Mouse (Mus musculus) right cerebral cortex, postnatal 4 days (tissue): ENCODE measurements at regions not wholly inside any gene's neighbourhood (a gene's known extent, or its start where the extent isn't known, plus 50 kb on each side); places are given as distances from the start of the nearest gene placed in this dataset.

Experiments
- DNase-seq: peaks from one replicate; pipeline ENCODE4 v3.0.0-alpha.2; 2022

DNA sequence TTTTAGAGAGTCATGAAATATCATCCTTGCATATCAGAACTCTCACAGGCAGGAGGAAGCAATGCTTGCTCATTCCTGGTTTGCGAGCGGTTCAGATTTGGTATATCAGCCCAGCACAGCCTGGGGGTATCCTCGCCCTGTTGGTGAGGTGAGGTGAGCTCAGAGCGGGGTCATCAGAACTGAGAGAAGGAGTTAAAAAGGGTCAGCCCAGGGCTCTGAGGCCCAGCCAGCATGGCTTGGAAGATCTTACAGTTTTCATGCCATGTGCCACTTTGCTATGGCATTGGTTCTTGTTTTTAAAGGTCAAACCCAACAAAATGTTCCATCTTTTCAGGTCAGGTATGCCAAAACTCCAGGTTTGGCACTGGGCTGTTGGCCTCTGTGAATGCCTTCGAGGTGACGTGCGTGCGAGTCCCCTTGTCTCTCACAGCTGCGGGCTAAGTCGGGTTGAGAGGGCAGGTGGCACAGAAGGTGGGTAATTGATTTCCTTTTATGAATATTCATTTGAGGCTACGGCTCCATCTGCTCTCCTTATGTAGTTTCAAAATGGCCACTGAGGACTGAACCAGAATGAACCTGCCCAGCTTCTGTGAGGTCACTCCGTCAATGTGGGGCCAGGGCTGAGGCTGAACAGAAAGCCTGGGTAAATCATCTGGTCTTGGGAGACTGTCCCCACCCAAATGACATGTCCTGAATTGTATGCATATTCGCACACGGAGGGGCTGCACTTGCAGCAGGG is 86.3 kb downstream of the Hhipl2 start:
- no peak for DNase-seq

- no peak for DNase-seq
Observed at GRCm38 (mm10) chr1:183507893-183508292, 89.9 kb downstream of the Hhipl2 start.

DNA sequence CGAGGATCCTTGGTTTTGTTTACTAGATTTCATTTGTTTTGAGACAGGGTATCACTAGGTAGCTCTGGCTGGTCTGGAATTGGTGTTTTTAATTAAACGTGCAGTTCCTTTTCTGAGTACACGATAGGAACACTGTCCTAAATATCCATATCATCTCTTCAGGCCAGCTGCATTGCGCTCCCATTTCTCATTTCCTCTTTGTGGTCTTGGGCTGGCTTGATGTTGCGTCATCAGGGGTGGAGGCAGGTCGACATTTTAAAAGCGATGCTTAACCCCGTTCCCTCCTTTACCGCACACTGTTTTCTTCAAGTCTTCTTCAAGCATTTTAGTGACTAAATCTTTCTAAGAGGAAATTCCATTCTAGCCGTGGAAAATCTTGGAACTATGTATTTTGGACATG is 92.7 kb downstream of the Hhipl2 start:
- no peak for DNase-seq

GRCm38 (mm10) chr1:183513876-183514275 is 95.9 kb downstream of the Hhipl2 start:
- no peak for DNase-seq

DNA sequence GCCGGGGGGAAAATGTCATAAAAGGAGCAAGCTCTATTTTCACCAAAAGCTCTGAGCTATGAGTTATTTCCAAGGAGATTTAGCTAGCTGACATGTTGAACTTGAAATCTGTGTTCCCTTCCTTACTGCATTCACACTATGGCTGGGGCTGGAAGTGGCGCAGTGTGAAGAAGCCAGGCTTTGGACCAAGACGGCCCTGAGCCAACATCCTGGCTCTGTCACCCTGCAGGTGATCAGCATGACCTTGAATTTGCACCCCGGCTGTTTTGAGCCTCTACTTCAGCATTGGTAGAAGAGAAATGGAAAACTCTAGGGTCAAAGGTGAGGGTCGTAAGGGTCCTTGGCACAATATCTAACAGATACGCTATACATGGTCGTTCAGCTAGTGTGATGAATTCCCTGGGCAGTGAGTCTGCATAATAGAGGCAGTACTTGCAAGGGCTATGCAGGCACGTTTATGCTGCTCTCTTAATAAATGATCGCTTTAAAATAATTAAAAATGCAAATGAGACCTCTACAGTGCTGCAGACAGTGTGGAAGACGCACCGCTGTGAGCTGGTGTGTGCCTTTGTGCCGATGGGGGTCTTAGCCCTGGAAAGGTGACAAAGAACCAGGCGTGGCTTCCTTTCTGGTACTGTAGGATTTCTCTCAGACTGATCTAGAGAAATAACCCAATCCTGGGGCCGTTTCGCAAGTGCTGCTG is 96.4 kb downstream of the Hhipl2 start:
- no peak for DNase-seq

DNA sequence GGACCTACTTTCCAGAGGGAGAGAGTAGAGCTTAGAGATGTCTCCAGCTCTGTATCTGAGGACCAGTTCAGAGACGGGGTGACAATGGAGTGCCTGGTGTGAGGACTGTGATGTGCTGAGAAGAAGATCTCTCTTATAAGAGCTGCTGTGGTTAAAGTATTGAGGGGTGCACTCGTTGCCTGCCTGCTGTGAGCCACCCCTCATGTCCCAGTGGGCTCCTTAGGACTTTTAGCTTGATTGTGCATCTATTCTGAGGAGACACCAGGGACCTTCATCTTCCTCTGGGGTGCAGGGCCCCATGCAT is 96.9 kb downstream of the Hhipl2 start:
- no peak for DNase-seq

DNA sequence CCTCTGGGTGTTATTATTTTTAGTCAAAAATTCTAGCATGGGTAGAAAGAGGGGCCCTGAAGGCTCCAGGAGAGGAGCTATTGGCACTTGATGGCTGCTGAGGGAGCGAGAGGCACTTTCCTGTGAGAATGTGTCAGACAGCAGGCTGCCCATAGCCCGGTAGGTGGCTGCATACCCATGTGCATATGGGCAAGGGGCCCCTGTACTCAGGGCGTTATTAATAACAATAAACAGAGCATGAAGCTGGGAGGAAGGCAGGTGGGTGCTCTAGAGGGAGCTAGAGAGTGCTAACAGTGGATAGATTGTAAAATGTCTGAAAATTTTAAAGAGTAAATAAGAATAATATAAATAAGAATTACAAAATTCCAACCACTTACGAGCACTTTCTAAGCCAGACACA is 98.2 kb downstream of the Hhipl2 start:
- no peak for DNase-seq

GRCm38 (mm10) chr1:183517236-183517635 is 99.2 kb downstream of the Hhipl2 start:
- no peak for DNase-seq

DNA sequence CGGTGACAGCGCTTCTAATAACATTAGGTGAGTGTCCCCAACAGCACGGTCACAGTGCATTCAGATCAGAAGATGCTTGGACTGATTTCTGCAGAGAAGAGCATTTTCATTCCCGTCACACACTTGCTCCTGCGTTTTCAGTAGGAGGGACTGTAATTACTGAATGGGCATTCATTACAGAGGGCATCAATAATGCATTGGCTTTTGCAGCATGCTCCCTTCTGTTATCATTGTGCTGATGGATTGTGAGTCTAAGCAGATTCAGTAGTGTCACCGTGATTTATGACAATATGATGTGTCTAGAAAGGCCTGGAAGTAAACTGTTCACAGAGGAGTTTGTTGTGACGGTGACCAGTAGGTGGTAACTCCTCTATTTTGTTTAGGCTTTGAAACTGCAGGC is 103.6 kb downstream of the Hhipl2 start:
- DNase-seq: no peak

DNA sequence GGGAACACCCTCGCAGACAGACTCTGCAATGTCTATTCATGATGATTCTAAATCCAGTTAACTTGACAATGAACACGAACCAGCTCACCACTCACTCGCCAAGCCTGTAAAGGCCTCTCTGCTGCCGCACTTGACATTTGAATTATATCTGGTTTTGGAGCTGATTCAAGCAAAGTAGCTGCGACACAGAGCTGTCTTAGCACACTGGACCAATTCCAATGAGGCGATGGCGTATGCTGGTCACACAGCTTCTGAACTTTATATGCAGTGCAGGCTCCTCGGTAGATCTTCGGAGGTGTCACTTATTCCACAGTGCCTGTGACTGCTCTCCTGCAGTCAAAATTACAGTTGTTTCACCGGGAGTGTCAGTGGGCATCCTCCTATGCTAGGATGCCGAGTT is 115.4 kb downstream of the Hhipl2 start:
- no peak for DNase-seq

GRCm38 (mm10) chr1:183548752-183549387 is 130.9 kb downstream of the Hhipl2 start:
- DNase-seq: no peak

GRCm38 (mm10) chr1:183552617-183553016 is 134.6 kb downstream of the Hhipl2 start:
- DNase-seq: no peak

GRCm38 (mm10) chr1:183553219-183553618 is 135.2 kb downstream of the Hhipl2 start:
- DNase-seq: no peak

GRCm38 (mm10) chr1:183562853-183563252 is 144.8 kb downstream of the Hhipl2 start:
- DNase-seq: no peak

DNA sequence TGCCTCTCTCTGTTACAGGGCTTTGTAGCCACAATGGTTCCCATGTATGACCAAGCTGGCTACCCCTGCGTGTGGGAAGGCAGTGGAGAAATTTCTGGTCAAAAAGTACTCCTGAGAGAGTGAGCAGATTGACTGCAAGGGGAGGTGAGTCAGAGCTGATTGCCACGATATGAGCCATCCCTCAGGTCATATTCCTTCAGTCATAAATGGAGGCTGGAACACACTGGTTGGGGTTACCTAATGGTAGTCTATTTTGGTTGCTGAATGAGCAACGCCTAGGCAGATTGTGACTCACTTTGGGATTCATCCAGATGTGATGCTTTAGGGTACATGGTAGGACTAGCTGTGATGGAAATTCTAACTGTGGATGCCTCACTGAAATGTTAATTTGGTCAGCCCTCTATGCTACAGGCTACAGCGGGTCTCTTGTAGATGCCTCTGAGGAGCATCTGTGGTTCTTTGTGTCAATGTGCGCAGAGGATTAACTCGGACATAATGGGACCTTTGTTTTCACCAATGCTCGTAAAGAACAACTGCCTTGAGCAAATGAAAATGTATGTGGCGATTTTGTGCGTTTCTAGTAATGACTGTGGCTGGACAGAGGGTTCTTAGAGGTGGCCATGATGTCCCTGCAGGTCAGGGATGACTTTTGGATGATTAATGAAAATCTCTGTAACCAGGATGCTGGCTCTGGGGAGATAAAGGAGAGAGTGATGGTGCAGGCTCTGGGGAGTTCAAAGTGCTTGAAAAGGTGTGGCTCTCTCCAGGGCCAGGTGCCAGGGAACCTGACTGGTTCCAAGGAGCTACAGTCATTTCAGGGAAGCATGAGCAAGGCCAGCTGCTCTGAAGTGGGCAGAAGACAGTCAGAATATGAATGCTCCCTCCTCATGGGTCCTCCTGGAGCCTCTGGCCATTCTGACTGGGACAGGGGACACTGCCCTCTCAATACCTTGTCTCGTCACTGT is 155.9 kb downstream of the Hhipl2 start:
- DNase-seq: no peak

GRCm38 (mm10) chr1:183584861-183585260 is 166.8 kb downstream of the Hhipl2 start:
- DNase-seq: no peak

DNA sequence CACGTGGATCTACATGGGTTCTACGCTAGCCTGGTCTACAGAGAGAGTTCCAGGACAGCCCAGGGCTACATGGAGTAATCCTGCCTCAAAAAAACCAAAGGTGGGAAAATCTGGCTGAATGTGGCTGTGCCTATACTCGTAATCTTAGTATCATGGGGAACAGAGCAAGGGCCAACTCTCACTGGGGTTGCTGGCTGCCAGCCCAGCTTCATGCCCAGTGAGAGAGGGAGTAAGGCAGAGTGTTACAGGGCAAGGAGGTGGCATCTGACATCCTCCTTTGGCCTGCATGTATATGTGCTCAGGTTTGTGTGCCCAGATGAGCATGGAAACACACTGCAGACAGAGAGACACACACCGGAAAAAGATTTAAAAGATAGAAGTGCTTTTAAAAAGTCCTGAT is 168.4 kb downstream of the Hhipl2 start:
- DNase-seq: no peak

DNA sequence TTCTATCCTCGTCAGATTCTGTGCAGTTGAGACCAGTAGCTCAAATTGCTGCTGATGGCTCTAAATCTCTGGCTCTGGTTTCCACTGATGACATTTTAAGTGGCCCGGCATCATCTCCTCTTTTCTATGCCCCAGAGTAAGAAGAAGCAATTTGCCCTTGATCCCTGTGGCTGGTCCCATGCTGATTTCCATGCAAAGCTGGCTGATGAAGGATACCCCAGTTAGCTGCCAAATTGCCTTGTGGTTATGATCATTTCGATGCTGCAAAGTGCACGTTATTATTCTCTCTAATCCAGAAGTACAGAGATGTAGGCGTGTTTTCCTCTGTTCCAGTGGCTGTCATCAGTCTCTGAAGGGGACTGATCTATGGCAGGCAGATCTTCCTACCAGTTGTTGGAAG is 177.3 kb downstream of the Hhipl2 start:
- no peak for DNase-seq

GRCm38 (mm10) chr1:183600466-183600865 is 182.5 kb downstream of the Hhipl2 start:
- no peak for DNase-seq

GRCm38 (mm10) chr1:183611966-183612694 is 194.1 kb downstream of the Hhipl2 start:
- DNase-seq: no peak

DNA sequence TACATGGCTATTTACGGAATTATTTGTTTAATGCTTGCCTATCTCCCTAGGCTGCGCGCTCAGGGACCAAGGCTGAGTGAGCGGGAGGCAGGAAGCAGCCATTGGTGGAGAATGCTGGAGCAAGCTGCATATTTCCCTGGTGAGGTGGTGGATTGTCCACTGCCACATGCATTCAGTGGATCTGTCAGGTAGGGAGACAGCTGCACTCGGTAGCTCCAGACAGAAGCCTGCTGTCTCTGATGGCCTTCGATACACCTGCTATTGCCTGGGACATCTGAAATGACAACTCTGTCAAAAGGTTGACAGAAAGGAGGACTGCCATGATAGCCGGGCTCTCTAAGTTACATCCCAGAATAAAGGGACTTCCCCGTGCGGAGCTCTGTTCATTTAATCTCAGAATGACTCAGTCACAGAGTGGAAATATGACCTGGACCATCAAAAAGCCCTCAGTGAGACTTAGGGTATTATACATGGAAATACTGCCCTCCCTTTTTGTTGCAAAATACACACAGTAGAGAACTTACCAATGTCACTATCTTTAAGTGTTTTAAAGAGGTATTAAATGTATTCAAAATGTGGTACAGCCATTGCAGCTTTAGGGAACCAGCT is 201.5 kb downstream of the Hhipl2 start:
- DNase-seq: no peak

GRCm38 (mm10) chr1:183622341-183622740 is 204.3 kb downstream of the Hhipl2 start:
- no peak for DNase-seq
